Mouse (Mus musculus) frontal cortex, postnatal 36 days (tissue): ENCODE results near the gene Wdcp.
A peak's percentile ranks its signal among the peaks of the same experiment; 100 is the strongest.
"Not testable (repeated sequence)": the region's sequence is repeated elsewhere in the genome, so short reads cannot be mapped to it uniquely, and the experiment has no call there.

Experiments used
- DNase-seq, 2 experiments: peaks; one replicate each; pipeline ENCODE4 v3.0.0; 2022; ENCODE audit warnings: low spot score in 2 of 2

The Wdcp gene

DNA sequence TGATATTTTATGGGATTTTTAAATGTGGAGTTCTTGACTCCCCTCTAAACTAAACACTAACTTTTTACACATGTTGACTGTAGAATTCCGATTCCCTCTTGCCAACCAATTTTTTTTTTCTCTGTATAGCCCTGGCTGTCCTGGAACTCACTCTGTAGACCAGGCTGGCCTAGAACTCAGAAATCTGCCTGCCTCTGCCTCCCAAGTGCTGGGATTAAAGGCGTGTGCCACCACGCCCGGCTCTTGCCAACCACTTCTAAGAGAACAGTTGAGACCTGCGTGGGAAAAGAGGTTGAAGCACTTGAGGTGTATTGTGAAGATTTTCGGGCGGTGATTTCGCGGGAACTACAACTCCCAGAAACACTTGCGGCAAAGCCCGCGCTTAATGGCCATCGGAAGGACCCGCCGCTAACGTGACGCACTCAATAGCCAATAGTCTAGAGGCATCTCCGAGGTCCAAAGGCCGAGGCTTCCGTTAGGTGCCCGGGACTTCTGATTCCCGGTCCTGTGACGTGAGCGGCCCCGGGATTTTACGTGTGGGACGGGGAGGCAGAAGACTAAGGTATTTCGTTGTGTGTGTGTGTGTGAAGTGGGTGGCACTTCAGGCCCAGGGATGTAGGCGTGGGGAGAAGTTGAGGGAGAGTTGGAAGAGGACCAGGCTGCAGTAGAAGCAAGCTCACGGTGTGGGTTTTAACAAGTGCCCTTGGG, at the start of gene Wdcp:
Wdcp (plus strand) TSS at position 414 of the 708 bp plus-strand sequence.
- peak; percentile 87 to 94 for DNase-seq

DNA sequence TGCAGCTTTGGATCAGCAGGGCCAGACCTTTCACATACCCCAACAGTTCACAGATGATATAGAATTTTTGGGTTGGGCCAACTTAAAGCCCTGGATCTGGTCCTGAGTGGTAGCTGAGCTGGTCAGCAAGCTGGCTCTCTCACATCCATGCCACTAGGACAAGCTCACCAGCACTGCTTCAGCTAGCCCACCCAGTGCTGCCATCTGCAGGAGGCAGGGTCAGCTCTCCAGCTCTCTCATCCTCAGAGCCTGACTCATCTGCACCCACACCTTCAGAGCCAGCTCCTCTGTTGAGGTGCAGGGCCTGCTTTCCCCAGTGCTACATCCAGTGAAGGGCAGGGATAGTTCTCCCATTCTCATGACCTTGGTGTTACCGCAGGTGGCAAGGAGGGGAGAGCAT, 49.4 kb upstream of the Wdcp start:
- peak in 1 of 2 experiments; percentile 8 for DNase-seq

DNA sequence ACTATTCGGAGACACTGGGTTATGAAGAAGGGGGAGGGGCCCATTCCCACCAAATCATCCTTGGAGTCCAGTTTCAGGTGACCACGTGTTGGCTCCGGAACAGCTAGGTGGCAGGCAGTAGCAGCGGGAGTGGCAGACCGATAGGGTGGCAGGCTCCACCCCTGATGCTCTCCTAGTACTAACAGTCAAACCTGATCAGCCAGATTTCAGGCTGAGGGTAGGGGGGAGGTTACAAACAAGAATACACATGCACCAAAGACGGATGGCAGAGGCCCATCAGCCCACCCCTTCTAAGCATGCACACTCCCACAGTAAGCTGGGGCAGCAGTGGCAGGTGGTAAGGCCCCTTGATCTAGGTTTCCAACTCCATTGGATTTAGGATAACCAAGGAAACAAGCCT, 45.6 kb upstream of the Wdcp start:
- not testable (repeated sequence) for DNase-seq

DNA sequence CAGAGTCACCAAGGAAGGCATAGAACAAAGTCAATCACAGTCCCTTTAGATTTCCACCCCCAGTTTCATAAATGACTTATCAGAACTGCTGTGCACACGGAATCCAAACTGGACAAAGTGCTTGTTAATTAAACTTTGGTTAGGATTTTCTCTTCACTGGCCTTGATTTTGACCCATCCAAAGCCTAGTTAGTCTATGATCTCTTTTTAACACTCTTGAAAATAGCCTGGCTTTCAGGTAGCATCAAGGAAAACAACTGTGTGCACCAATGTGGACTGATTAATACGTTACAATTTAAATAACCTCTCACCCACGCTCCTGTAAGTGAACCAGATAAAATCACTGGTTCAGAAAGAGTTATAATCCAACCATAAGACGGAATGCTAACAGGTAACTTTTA, 32.1 kb upstream of the Wdcp start:
- no peak for DNase-seq

DNA sequence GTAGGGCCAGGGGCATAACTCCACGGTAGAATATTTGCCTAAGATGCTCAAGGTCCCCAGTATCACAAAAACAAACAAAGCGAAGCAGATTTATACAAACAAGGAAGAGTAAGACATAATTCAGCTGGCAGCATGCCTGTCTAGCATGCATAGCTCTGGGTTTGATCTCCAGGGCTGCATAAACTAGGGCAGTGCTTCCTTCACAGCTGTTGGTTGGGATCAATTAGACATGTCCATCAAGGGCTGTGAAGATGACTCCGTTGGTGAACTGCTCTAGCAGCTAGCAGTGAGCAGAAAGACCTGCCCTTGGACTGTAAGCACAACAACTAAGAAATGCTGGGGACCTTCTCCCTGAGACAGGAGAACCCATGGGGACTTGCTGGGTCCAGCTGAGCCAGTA, 31.4 kb upstream of the Wdcp start:
- DNase-seq, result no peak

DNA sequence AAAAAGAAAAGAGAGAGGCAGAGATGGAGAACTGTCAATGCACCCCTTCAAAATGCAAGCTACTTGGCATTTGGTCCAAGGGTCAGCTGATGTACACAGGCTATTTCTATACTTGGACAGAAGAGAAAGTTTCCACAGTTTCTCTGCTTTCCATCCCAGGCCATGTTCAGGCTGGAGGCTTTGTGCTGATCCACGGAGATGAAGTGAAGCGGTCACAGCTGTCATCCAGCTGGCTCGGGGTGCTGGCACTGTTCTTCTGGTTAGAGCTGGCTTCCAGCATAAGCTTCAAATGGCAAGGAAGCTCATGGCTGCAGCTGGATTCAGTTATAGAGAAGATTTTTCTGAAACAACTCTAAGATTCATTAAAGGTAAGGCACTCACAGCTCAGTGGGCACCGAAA, 29.5 kb upstream of the Wdcp start:
- DNase-seq, result no peak

DNA sequence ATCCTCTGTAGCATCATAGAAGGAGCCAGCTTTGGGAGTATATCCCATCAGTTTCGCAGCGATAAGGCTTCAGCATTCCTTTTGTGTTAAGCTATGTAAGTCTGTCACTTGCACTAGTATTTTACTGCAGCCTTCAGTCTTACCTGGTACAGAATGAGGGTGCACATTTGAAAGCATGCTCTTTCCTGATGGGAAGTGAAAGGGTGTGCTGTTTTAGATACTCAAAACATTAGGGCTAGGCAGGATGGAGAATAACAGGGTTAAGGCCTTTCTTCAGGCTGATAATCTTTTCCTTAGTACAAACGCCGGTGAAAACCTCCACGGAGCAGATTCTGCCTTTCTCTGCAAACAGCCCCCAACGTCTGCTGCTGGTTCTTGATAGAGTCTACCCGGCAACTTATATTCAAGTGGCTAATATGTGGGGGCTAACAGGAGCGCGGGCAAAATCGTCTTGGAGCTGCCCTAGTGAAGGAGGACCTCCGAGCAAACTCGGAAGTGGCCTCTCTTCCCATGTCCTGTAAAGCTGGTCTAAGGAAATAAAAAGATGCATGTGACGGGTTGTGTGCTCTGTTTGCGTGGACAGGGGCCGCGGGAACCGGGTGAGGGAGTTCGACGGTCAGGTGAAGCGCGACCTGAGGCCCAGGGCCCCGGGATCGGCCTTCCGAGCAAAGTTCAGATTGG, 26.3 kb upstream of the Wdcp start:
- no peak for DNase-seq

DNA sequence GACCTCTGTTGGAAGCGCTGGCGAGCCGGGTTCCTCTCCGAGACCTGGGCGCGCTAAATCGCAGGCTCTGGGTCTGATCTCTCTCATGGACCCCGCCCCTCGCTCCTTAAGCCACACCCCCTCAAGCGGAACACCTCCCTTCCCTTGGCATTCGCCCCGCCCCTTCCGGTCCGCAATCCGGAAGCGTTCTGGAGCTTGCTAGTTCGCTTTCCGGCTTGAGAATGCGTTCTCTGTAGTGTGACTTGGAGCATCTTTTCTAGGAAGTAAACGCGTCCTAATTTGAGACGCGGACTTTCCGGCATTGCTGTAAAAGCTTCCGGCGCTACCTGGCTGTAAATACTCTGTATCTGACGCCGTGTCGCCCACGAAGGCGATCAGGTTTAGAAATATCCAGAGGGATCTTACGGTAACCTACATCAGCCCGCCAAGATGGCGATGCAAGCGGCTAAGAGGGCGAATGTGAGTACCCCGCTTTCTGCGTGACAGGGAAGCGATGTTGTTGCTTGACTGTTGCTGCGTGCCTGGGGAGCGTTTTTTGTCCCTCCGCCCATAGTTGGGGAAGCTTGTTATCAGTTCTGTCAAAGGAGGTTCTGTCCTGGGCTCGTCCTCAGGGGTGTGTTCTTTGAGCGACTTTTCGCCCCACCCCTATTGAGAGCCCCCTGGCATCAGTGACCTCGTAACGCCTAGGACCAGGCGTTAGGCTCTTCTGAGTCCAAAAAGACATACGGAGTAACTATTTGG, 25.6 kb upstream of the Wdcp start, which contains the start of gene Sf3b6:
Sf3b6 (plus strand) TSS at position 184 of the 741 bp plus-strand sequence.
- DNase-seq, result peak; percentile 95 to 97

DNA sequence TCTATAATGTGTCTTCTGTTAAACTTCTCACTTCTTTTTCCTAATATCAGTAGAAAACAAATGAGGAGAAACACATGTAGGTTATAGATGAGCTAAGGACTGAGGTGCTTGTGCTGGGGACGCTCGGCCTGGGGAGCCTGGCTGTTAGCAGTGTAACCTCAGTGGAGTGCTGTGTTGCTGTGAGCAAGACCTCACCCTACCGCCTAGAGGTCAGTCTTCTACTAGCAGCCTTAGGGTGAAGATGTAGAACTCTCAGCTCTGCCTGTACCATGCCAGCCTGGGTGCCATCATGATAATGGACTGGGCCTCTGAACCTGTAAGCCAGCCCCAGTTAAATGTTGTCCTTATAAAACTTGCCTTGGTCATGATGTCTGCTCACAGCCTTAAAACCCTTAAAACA, 15.8 kb upstream of the Wdcp start:
- no peak for DNase-seq

DNA sequence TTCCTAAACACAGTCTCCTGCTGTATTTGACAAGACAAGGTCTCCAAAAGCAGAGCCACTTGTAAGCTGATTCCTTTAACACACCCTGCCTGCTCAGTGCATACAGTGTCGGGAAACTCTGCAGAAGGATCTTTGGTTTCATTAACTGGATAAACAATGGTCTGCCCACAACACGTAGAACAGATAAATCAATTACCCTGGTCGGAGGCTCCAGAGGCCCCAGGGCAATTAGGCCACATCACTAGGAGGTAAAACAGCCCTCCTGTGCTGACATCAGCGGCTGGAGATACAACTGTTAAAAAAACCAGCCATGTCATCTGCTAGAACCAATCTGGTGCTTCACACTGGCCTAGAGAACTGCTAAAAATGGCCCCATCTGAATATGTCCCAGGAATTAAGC, 6.1 kb upstream of the Wdcp start:
- DNase-seq, result peak in 1 of 2 experiments; percentile 30

DNA sequence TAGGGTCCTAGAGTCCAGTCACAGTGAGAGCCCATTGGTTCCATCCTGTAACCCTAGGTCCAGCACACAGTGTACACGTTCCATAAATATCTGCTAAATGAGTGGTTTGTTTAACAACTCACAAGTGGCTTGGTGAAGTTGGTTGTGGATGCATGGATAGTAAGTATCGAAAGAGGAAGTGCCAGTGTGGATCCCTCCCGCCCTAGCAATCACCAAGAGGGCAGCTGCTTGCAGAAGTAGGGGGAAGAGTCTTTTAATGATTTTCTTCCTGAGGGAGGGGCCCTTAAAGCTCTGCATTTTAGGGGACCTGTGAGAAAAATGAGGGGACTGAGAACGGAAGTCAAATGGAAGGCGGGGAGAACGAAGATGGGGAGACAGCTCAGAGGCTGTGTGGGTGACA, 3.1 kb upstream of the Wdcp start:
- no peak for DNase-seq

DNA sequence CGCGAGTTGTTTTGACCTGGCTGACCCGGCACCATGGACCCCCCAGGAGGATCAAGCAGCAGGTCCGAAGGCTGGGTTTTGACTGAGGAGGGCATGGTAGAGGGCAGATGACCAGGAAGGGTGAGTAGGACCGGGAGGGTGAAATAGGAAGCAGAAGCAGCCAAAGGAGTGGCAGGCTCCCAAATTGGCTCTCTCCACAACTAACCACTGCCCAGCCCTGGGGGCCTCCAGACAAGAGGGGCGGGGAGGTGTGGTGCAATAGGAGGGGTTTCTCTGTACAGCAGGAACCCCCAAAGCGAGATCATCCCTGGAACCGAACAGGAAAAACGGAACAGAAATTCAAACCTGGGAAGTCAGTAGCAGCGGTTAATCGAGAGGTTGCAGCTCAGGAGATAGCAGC, 2.4 kb upstream of the Wdcp start:
- DNase-seq, result no peak

DNA sequence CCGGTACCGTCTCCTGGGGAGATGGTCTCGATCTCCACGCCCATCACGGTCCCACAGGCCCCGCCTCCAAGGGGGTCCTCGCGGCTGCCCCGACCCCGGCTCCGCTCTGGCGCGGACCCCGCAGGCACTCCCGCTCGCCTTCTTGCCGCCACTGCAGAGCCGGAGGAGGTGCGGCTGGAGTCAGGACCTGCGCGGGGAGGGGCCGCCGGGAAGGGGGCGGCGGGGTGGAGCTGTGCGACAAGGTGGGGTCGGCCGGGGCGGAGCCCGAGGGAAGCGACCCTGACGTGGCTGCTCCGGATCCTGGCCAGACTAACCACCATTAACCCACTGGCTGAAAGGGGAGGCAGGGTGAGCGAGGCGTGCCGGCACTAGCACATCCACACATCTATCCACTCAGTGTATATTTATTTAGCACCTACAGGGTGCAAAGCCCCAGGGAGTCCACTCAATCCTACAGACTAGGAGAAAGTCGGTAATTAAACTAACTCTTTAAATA, 1.7 kb upstream of the Wdcp start, which contains the start of gene Fkbp1b:
Fkbp1b (minus strand) TSS at position 200 of the 496 bp plus-strand sequence.
- peak; percentile 31 to 46 for DNase-seq

DNA sequence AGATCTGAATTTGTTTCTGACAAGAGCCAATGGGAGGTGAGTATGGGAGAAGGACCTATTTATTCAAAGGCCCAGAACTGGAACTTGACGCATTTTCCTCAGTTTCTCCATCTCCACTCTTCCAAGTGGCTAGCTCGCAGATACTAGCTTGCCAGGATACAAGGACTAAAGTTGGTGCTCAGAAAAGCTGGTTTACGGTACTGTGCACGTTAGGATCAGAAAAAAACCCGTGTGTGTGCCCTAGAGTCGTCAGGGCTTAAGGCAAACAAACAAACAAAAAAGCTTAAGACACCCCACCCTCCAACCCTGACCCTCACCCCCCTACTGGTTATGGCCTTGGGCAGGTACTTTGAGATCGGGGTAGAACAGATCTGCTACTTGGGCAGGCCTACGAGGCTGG, 647 bp upstream of the Wdcp start:
- DNase-seq, result no peak

DNA sequence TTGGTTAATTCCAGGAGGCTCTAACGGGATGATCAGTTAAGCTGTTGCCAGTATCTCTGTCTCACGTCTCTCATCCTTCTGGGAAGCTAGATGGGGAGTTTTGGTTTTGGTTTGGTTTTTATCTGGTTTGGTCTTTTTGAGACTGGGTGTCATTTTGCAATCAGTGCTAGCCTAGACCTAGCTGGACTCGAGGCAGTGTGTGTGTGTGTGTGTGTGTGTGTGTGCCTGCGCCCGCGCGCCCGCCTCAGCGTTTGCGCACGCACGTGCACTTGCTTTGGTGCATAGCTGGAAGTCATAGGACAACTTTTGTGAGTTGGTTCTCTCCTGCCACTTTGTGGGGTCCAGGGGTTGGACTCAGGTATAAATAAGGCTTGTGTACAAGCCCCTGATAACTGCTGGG, 638 bp downstream of the Wdcp start:
- DNase-seq, result no peak

DNA sequence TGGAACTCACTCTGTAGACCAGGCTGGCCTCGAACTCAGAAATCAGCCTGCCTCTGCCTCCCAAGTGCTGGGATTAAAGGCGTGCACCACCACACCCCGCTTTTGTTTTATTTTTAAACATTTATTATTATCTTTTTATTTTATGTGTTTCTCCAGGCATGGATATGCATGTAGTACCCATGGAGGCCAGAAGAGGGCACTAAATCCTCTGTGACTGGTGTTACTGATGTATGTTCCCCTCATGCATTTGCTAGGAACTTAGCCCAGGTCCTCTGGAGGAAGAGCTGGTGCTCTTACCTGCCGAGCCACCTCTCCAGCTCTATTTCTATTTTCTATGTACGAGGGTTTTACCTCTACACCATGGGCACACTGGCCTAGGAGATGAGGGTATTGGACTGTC, 13.1 kb downstream of the Wdcp start:
- DNase-seq, result no peak

DNA sequence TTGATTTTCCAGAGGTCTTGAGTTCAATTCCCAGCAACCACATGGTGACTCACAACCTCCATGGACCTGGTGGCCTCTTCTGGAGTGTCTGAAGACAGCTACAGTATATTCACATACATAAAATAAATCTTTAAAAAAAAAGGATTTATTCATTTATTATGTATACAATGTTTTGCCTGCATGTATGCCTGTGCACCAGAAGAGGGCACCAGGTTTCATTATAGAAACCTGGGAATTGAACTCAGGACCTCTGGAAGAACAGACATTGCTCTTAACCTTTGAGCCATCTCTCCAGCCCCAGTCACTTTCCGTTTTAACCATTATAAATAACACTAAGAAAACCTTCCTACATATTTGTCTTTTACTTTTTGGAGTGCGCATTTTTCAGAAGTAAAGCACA, 13.7 kb downstream of the Wdcp start:
- DNase-seq, result no peak

DNA sequence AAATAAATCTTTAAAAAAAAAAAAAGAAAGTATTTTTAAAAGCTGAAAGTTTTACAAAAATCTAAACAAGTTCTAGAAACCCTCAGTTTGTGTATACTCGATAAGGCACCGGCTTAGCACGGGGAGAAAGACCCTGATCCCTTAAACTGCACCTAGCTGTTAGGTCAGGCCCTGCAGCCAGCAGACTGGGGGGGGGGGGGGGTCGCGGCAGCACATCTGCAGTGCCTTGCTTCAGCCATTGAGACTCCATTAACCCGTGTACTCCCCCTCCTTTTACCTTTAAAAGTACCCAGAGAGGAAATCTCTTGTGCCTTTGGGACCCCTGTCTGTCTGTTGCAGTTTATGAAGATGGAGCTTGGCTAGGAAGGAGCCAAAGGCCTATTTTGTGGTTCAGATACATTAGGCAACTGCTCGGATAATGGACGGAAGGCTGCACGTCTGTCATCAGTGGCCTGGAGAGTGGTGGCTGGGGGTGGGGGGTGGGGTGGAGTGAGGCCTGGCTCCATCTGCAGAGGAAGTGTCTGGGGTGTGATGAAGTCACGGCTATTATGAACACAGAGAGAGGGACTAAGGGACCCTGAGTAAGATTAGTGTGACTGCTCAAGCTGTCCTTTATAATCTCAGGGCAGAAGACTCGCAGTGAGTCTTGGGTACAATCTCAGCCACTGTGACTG, 16.3 kb downstream of the Wdcp start:
- no peak for DNase-seq

DNA sequence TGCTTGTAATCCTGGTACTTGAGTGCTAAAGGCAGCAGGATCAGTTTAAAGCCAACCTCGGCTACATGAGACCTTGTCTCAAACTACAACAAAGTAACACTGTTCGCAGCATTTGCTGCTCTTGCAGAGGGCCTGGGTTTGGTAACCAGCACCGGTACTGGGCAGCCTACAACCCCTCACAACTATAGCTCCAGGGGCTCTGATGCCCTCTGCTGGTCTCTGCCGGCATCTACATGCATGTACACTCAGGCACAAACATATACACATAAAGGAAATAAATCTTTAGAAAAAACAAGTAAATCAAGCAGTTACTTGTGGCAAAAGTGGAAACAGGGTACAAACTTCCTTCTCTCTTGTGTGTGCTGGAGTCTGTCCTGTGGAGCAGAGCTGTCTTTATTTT, 19.6 kb downstream of the Wdcp start:
- DNase-seq, result no peak

DNA sequence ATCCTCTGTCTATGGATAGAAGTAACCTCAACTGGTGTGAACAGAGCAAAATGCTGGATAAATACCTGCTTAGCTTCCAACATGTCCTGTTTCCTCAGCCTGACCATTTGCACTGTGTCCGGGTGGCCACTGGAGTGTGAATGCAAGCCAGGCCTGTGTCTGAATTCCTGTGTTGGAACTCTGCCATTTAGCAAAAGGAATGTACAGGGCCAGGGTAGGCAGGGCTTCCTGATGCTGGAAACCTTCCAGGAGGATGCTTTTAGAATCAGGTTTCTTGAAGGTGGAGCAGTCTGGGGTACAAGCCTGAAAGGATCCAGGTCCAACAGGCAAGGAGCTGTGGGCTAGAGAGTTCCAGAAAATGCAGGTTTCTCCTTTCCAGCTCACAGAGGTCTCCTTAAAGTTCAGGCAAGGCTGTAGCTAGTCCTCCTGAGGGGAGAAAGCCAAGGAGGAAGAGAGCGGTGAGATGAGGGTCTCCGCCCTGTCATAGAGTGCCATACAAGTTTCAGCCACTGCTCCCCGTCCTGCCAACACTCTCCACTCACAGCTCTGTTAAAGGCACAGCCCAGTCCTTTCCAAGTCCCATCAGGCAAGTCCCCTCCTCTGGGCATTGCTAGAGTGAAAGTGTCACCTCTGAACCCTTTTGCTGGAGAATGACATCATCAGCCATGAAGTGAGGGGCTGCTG, 20.7 kb downstream of the Wdcp start:
- no peak for DNase-seq

DNA sequence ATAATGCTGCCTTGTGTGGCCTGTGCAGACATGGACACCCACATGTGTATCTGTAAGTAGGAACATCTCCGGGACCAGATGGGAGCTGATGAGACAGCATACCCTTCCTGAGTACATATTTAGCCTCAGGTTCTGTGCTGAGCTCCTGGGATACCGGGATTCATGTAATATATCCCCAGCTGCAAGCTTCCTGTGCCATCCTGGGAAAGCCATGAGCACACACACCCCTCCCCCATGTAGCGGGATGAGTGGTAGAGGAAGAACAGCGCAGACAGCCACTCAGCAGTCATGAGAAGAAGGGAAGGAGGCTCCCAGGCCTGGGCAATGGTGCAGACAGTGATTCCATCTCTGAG, 21.2 kb downstream of the Wdcp start:
- peak; percentile 50 to 52 for DNase-seq
